26 mouse cellular contexts compared by ENCODE assay signal in the genomic region with DNA sequence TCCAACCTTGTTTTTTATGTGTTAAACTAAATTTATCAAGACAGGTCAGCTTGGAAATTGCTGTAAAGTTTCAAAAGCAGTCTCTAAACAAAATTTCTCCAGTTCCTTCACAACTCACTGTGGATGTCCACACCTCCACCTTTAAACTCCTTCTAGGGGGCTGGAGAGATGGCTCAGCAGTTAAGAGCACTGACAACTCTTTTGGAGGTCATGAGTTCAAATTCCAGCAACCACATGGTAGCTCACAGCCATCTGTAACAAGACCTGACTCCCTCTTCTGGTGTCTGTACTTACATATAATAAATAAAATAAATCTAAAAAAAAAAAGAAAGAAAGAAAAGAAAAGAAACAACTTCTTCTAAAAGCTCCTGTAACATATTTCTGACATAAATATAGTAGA.
"Had no signal": no experiment of that assay in that cellular context is flagged by ENCODE, and none has a peak within 500 bp of the region (broad histone marks: within the 10 kb centered on the region; RNA-seq: fewer than 3 reads in every experiment).

No protein-coding gene starts in this region.

- DNase-seq: cerebellum, adult 8-10 months; cerebellum, adult 9-10 months; cerebellum, adult 9-11 months; cerebellum, postnatal 10 days; cerebellum, postnatal 14 days; cerebellum, postnatal 25 days; embryo, embryonic 11 days; forebrain, postnatal 0 days; gastrocnemius, adult 2 months; gastrocnemius, postnatal 10 days; gastrocnemius, postnatal 14 days; gastrocnemius, postnatal 25 days; gastrocnemius, postnatal 36 days; heart, adult 11 months; heart, adult 18-20 months; heart, adult 2 months had no signal

- H3K4me2 ChIP-seq: embryonic facial prominence, embryonic 12.5 days; embryonic facial prominence, embryonic 13.5 days; embryonic facial prominence, embryonic 15.5 days; forebrain, embryonic 12.5 days; forebrain, embryonic 13.5 days; forebrain, embryonic 15.5 days had no signal

- H3K36me3 ChIP-seq: embryonic facial prominence, embryonic 10.5 days; embryonic facial prominence, embryonic 12.5 days; embryonic facial prominence, embryonic 13.5 days; embryonic facial prominence, embryonic 15.5 days; forebrain, embryonic 10.5 days; forebrain, embryonic 12.5 days; forebrain, embryonic 15.5 days; heart, embryonic 10.5 days had no signal

- H3K27ac ChIP-seq: embryonic facial prominence, embryonic 10.5 days; embryonic facial prominence, embryonic 12.5 days; embryonic facial prominence, embryonic 13.5 days; embryonic facial prominence, embryonic 15.5 days; forebrain, embryonic 10.5 days; forebrain, embryonic 12.5 days; forebrain, embryonic 13.5 days; forebrain, embryonic 15.5 days; gastrocnemius, adult 2 months; heart, adult 2 months; heart, embryonic 10.5 days had no signal

- H3K27me3 ChIP-seq: embryonic facial prominence, embryonic 12.5 days; embryonic facial prominence, embryonic 13.5 days; embryonic facial prominence, embryonic 15.5 days; forebrain, embryonic 12.5 days; forebrain, embryonic 13.5 days; forebrain, embryonic 15.5 days had no signal

- H3K4me1 ChIP-seq: embryonic facial prominence, embryonic 12.5 days; embryonic facial prominence, embryonic 13.5 days; embryonic facial prominence, embryonic 15.5 days; forebrain, embryonic 12.5 days; forebrain, embryonic 15.5 days had no signal

- H3K4me3 ChIP-seq: embryonic facial prominence, embryonic 10.5 days; embryonic facial prominence, embryonic 12.5 days; embryonic facial prominence, embryonic 13.5 days; embryonic facial prominence, embryonic 15.5 days; erythroblast, embryonic 14.5 days; forebrain, embryonic 10.5 days; forebrain, embryonic 12.5 days; forebrain, embryonic 13.5 days; forebrain, embryonic 15.5 days; gastrocnemius, adult 2 months; heart, adult 2 months; heart, embryonic 10.5 days had no signal
